Mouse (Mus musculus): ENCODE measurements at regions not wholly inside any gene's neighbourhood (a gene's known extent, or its start where the extent isn't known, plus 50 kb on each side); places are given as distances from the start of the nearest gene placed in this dataset.

DNA sequence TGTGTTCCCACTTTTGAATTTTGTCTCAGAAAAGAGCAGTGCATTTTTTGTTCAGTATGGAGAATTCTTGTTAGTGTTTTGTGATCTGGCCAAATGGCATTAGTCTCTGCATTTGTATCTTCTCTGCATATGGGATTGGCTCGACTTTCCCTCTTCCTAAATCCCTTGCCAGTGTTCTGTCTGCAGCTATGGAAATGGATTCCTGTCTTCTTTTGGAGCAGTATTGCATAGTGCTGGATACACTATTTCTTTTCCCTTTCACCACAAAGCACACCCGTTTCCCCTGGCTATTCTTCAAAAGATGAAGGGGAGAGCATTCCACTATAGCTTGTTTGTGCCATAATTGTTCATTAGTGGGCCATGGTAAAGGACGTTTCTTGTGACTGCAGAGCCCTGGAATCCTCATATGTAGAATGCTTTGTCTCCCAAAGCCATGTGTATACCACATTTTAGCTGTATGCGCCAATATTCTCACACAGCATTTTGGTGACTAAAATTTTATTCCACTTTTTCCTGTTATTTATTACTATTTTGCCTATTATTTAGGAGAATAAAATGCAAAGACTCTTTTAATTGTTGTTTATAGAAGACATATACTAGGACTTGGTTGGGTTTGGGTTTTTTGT is 197.8 kb downstream of the Hs3st1 start:
- no peak for DNase-seq (ENCODE audit: low read depth, low spot score)

DNA sequence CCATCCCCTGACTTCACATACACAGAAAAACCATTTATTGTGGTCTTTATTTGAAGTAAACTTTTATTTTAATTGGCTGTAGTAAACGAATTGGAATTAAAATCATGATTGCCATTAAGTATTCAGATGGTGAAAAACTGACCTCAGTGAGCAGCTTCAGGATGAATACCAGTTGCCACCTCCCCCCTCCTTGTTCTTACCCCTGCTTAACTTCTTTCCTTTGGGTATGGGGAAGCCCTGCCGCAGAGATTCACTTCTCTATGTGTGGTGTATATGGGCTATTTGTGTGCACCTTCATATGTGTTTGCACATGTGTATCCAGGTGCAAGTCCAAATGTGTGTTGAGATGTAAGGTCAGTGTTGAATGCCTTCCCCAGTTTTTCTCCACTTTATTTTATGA is 218.2 kb downstream of the Hs3st1 start:
- DNase-seq (ENCODE audit: low read depth, low spot score): no peak

DNA sequence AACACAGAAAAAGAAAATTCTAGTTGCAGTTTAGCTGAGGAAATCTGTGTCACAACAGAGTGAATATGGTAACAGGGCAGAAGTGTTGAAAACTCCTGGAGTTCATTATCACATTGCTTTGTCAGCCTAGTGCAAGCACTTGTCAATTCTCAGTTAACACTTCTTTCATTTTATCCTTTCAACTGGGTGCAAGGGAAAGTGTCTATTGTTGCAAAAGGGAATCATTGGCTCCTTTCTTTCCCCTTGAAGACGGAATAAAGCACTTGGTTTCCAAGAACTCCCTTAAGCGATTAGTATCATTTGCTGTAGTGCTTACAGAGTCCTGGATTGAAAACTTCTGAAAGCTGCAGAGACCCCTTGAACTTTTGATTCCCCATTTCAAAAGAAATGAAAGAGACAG is 218.9 kb downstream of the Hs3st1 start:
- no peak for DNase-seq (ENCODE audit: low read depth, low spot score)

DNA sequence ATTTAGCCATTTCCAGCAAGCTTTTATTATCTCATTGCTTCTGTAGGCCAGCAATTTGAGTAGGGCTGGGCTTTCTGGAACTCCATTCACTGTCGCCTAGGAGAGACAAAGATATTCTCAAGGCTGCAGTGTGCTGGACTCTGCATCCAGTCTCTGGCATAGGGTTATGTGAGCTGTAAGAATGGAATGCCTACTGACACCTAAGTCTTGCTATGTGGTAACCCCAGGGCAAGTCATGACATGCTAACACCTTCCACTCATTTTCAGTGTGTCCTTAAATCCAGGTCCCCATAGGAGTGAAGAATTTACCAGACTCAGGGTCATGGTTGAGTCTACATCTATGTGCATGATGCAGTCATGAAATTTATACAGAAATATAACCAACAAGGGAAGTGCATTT is 245.0 kb downstream of the Hs3st1 start:
- no peak for DNase-seq (ENCODE audit: low read depth, low spot score)

DNA sequence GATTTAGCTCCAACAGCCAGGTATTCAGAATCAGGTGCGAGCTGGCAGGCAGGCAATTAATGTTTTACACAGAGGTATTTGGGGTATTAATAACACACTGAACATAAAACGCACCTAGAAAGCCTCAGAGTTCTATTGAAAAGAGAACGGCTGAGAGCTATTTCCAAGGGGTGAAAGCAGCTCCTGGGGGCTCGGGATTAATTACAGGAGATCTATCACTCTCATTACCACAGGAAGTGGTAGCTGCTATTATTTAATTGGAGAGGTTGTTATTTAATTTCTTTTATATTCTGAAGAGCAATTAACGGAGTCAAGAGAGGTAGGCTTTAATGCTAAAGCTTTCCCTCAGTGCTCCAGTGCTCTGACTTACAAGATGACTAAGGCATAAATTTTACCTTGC is 272.5 kb downstream of the Hs3st1 start:
- no peak for DNase-seq (ENCODE audit: low read depth, low spot score)

DNA sequence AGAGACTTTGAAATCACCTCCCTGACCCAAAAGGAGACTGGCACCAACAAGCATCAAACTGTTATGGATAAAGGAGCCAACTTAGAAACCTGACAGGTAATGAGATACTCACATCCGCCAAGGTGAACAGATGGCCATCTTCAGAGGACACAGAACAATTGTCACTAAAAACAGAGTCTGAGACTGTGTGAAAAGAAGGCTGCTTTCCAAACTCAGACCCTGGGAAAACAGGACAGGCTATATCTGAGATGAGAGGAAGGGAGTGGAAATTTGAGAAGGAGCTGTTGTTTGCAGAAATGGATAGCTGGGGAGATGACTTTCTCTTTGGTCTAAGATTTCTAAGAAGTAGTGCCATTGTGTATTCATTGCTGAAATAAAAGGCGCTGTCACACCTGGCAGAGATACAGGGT is 297.2 kb downstream of the Hs3st1 start:
- no peak for DNase-seq (ENCODE audit: low read depth, low spot score)

DNA sequence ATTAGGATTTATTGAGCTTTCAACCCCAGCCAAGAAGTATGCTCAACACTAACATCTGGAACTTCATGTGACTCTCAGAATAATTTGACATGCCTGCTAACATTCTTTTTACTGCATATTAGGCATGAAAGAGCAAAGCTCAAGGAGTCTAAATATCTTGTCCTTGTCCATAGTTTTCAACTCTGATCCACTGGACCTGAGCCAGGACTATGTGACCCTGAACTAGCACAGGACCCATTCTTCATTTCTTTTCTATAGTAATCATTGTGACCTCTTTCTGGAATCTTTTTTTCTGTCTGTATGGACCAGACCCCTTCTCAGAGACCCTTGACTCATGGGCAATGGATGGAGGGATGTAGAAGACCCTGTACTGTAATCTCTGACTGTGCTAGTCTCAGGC is 301.6 kb downstream of the Hs3st1 start:
- DNase-seq (ENCODE audit: low read depth, low spot score): no peak

DNA sequence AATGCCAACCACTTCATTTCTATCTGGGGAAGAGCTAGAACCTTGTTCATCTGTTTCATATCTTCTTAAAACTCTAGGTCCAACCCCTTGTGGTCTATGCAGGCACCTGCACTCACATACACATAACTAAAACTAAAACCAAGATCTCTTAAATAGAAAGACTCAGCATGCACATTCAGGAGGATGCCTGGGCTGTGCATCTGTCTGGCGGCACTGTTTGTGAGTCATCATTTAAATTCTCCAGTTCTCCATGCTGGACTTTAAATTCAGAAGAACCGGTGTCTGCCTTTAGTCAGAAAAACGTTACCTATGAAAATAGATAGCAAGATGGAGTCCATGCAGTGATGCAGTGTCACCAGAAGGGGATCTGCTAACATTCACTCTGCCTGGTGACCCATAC is 314.5 kb downstream of the Hs3st1 start:
- DNase-seq (ENCODE audit: low read depth, low spot score): no peak

DNA sequence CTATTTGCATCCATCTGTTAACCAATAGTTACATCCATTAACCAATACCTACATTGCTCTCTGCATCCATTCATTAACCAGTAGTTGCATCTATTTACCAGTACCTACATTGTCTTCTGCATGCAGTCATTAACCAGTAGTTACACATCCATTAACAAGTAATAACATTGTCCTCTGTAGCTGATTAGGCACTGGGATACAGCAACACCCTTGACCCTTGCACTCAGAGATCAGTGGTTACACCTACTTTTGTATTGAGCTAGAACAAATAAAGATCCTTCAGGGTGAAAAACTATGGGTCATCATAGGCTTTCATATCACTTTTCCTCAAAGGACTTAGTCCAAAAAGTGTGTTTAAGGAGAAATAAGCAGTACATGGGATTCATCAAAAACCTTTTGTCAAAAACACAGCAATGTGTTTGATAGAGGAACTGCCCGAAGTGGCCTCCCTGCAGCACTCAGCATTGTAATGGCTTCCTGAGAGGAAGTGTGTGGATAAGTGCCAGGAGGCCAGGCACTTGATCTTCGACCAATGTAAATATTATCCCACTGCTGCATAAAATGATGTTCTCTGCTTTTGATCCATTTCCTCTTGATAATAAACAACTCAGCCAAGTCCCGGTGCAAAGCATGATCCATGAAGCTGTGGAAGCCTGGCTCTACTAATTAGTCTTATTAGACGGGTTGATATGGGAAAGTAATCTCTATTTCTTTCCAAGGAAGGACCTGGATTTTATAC is 317.6 kb downstream of the Hs3st1 start:
- no peak for DNase-seq (ENCODE audit: low read depth, low spot score)

DNA sequence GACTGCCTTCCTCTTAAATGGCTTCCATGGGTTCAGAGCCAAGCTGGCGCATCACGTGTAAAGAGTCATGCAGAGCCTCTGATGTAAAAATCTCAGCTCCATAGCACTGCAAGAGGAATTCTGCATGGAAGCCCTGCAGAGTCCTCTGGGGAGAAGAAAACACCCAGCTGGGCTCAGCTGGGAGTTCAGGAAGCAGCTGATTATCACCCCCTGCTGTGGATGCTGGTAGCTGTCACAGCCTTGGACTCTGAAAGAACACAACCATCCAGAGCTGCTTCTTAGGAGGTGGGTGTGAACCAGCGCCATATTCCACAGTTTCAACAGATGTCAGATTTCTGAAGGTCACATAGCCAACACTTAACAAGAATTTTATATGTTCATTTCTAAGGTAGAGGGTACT is 329.2 kb downstream of the Hs3st1 start:
- no peak for DNase-seq (ENCODE audit: low read depth, low spot score)

DNA sequence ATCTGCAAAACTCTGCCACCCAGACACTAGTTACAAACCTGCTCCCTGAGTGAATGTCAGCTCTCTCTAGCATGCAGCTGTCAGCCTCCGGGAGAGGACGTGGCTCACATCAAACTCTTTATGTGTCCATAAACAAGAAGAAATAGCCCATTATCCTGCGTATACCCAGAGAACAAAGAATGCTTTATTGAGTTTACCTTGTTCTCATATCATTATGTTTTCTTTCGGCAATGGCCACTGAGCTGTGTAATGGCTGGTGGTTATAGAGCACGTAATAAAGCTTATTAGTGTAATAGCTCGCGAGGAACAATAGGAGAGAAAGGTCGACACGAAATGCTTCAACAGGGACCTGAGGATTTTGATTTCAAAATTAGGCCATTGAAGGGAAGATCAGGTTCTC is 331.6 kb downstream of the Hs3st1 start:
- DNase-seq (ENCODE audit: low read depth, low spot score): no peak

DNA sequence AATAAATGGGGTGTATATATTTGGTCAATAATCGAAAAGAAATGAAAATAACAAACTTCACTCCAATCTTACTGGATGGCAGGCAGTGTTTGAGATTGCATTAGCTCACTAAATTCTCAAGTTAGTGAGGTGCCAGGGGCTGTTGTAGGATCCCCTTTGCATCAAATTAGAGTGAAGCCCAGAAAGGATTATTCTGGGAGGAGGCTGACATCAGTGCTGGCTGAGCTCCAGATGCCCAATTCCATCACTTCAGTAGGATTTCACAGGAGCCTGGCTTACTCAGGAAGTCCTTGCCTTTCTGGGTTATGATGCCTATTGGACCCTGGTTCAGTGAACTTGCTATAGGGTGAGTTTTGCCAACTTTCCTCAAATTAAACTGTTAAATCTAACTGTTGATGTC is 336.5 kb downstream of the Hs3st1 start:
- DNase-seq (ENCODE audit: low read depth, low spot score): no peak

DNA sequence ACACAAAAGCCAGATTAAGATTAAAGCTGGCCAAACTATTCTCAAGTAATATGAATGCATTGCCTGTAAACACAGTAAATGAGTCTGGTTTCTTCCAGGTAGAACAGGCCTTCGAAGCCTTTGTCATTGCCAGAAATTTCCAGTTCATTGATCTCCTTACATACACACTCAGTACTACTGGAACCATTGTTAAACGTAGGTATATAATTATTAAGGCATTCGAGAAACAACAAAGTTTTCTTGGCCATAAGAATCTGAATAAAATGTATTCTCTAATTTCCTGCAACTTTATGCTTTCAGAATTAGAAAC is 337.5 kb downstream of the Hs3st1 start:
- no peak for DNase-seq (ENCODE audit: low read depth, low spot score)

DNA sequence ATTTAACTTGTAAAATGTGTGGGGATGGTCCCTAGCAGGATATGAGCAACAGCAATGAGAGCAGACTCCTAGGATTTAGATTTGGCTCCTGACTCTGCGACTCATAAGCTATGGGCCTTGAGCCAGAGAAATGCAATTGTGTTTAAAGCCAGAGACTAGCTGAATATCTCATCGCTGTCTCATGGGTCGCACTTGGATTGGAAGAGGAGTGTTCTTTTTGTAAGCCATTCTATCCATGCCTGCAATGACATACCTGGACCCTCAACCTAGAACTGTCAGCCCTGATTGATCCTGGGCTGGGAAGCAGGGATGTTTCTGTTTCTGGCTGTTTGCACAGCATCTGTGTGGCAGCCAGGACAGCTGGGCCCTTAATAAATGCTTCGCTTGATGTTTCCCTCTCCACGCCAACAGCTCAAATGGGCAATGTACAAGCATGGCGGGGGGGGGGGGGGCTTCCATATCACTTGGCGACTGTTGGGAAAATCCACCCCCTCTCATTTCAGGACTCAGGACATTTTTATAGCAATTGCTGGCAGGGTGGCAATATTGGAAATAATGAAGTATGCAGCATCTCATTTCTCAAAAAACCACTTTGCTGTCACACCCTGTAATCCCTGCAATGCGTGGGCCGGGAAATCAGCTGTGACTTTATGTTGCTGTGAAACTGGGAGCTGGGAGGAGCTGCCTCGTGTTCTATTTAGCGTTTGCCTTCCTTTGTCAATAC is 338.0 kb downstream of the Hs3st1 start:
- peak; percentile 6 for DNase-seq (ENCODE audit: low read depth, low spot score)

DNA sequence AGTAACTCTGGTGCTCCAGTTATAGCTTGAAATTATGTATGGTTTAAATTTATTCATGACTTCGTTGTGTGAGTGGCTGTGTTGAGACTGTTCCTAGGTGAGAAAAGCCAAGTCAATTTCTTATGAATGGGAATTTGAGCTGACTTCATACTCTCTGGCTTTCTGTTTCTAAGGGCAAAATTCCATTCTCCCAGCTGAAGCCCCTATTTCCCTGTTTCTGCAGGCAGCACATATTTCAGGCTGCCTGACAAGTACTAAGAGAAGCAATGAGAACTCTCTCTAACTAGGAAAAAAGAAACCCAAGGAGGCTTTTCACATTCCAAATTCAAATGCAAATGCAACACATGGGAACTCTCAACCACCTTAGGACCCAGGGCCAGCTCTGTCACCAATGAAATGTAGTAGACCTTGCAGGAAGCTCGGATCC is 338.7 kb downstream of the Hs3st1 start:
- no peak for DNase-seq (ENCODE audit: low read depth, low spot score)

DNA sequence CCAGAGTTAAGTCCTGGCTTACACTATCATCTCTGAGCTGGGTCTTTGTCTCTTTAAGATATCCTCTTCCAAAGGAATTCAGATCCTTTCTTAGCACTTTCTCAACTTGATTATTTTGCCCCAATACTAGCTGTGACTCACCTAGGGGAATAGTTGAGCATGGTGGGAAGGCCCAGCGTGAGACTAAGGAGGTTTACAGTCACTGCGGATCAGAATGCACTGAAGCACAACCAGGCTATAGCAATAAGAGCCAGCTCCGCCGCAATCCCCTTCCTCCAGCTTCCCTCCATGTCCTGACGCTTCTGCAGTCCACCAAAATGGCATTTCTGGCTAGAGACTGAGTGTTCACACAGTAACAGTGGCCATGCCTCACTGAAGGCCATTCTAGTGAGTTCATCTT is 342.5 kb downstream of the Hs3st1 start:
- DNase-seq (ENCODE audit: low read depth, low spot score): no peak

DNA sequence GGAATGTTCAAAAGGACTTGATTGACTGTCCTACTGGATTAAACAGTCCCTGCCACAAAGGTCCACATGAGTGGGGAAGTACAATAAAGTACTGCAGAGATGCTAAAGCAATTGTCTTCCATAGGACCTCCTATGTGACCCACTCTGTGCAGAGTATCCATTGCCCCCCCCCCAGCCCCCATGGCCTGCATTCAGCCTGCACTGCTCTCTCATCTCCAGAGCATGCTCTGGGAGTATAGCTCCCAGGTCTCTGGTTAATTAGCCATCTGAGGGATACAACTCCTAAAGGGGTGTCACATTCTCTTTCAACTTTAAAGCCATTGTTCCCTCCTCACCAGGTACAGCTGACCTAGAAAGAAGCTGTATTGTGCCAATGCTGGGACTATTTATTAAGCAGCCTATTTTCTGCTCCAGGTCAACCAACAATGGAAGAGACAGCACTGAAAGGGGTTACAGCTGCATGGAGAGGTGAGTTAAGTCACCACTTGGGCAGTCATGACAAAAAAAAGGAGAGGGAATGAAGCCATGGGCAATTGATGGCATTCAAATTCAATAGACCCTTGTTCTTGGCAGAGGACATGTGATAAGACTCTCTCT is 364.8 kb downstream of the Hs3st1 start:
- no peak for DNase-seq (ENCODE audit: low read depth, low spot score)

DNA sequence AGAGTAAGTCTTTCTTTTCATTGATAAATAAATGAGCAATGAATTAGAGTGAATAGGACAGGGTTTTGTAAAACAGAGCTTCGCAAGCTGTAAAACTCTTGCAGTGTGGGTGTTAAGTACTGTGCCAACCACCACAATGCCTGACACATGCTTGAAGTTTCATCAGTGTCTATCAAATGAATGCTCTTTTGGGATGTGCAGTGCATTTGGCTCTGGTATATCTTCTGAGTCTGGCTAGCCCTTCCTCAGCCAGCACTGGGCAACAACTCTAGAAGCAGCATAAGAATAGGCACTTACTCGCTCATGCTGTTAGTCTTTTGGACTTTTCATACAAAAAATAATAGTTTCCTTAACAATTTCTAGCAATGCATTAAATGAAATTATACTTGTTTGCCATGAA is 370.9 kb downstream of the Hs3st1 start:
- no peak for DNase-seq (ENCODE audit: low read depth, low spot score)

DNA sequence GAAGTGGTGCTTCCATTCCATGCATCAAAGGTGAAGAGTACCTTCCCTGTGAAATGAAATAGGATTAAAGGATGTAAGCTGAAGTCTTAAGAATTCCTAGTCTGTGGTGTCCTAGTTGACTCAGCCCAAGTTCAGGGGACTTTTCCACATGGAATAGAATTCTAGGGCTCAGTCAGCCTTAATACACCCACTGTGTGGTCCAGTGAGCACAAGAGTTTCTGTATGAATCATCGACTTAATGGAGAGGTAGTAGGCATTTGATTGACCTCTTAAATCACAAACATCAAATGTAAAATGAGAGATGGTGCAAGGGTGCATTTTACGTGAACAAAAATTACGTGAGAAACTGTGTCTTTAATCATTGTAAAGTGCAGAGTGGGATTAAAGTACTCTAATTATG is 381.1 kb downstream of the Hs3st1 start:
- DNase-seq (ENCODE audit: low read depth, low spot score): no peak

DNA sequence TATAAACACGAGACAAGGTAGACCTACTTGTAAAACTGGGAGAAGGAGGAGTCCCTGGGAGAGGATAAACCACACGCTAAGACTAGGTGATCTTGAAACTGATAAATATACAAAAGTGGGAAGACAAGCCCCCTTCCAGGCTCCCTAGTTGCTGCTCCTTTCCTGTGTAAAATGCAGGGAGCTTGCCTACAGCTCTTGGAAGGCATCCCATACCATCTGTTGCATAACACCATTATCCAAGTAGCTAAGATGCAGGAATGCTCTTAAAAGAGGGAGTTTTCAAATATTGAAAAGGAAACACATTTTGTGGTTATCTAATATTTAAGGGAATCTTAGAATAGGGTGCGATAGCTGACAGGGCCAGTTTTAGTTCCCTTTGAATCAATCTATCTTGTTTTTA is 406.6 kb downstream of the Hs3st1 start:
- DNase-seq (ENCODE audit: low read depth, low spot score): no peak

DNA sequence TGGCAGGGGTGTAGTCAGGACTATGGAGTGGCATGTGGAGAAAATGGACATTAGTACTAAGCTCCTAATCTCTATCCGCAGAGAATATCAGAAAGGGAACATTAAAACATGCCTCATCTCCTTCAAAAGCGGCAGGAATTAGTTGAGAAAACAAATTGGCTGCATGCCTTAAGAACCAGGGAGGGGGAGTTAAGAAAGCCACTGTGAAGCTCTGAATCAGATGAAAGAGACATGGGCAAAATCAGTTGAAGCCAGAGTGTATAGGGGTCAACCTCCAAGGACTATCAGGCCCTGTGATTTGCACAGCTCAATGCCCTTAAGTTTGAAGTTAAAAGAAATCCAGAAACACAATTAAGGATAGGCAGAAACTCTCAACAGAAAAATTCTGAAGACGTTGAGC is 408.3 kb downstream of the Hs3st1 start:
- no peak for DNase-seq (ENCODE audit: low read depth, low spot score)

DNA sequence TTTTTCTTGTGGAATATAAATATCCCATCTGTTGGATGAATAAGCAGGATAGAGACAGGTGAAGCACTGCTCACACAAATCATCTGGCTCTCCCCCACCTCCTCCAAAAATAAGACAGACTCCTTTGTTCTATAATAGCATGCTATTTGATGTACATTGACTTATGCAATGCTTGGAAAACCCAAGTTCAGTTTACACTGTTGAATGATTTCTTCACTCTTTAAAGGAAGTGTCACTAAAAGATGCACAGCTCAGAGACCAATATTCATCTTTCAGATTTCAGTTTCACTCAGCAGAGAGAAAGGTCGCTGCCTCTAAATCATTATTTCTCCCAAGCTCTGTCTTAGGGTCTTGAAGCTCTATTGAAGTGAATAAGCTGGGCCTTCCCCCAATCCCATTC is 417.4 kb downstream of the Hs3st1 start:
- no peak for DNase-seq (ENCODE audit: low read depth, low spot score)

DNA sequence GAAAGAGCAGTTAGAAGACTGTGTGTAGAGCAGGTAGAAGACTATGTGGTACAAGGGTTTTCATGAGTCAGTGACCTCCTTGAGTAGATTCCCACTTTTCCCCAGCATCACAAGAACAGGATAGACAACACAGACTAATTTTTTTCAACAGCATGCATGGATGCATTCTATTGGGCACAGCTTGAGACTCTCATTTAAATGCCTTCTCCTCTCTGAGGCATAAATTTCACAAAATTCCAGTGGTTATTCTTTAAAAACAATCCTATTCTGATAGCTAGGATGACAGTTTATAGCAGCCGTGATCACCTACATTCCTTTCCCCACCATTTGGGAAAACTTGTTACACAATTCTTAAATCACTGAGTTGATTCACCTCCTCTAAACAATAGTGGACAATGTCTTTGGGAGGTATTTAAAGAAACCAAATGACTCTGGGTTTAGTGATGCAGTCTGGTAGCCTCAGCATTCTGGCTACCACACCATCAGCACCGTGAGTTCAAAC is 418.7 kb downstream of the Hs3st1 start:
- DNase-seq (ENCODE audit: low read depth, low spot score): no peak

Data from 3T3-L1 (cell line).